Mouse (Mus musculus): ENCODE data around the gene Srrd.

Srrd gene

GRCm38 (mm10) chr5:112289236-112289635 lies 53.6 kb downstream of the Srrd start:
- in situ Hi-C loops (cut with MseI, MboI): no loop called here

DNA sequence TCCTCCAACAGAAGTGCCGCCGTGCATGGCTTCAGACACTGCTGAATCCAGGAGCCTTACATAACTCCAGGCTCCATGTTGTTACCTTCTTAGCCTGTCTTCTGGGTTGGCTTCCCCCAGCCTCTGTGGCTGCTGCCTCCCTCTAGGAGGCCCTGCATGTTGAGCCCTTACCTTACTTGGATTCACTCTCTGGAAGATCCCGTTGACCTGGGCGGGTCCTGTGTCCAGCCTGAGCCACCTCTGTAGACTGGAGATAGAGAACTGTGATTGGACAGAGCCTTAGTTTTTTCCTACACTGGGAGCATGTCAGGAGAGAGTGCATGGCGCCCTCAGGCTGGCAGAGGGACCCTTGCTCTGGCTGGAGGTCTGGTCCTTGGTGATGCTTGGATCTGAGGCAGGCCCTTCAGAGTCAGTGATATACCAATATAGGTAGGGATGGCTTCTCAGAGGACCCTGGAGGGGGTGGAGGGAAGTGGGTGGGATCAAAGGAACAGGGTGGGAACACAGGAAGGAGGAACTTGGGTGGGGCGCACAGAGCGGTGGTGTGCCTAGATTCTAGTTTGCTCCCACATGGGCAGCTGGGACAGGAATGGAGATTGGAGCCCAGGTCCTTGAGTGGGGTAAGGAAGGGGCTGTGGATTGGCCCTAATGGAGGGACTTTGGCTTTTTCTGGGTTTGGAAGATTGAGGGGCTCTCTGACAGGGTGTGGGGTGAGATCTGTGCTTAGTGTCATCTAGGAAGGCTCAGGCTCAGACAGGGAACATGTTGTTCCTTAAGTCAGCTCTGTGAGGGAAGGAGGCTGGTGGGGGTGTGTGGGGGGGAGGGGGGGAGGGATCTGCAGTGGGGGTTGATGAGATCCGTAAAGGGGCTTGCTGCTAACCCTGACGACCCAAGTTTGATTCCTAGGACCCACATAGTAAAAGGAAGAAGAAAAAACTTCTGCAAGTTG lies 54.4 kb downstream of the Srrd start:
- in situ Hi-C loops (cut with MseI, MboI): no loop called here

DNA sequence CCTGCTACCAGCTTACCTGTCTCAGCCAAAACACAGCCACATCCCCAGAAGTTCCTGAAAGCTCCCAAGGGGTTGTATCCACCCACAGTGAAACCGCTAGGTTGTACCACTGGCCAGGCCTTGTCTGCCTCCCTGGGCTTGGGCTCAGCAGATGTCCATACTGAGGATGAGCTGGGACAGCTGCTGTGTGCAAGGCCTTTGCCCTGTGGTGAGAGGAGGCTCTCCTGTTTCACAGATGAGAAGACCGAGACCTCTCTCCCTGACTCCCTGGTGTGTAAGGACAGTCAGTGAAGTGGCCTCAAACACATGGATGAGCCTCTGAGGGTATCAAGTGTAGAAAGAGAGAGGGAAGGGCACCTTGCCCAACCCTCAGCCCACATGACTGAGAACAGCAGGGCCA lies 55.2 kb downstream of the Srrd start:
- in situ Hi-C loops (cut with MseI, MboI): no loop called here
